Mouse (Mus musculus): Measurements from ENCODE around the gene Lhb.

DNA sequence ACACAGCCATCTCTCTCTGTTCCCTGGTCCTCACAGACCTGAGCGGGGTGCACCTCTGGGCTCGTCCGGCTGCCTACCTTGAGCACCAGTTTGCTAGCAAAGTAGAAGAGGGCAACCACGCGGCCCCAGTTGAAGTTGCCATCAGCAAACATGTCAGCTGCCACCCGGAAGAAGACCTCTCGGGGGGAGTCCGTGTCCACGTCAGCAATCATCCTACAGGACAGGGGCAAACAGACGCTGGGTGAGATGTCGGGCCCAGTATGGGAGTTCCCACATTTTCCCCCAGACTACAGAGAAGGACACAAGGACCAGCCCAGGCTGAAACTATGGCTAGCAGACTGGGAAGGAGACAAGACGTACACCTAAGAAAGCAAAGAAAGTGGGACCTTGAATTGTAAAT, 44.5 kb downstream of the Lhb start:
- no peak for TF ChIP-seq CTCF (IDR thresholded peaks at IDR 0.05; ENCODE audit: low read depth, low read length)
- TF ChIP-seq POLR2A (IDR thresholded peaks at IDR 0.05; ENCODE audit: extremely low read depth, insufficient read depth, low read length), result no peak

Data from liver, adult 2 months (tissue).